Mouse (Mus musculus) heart, embryonic 11.5 days (tissue): ENCODE measurements at regions not wholly inside any gene's neighbourhood (a gene's known extent, or its start where the extent isn't known, plus 50 kb on each side); places are given as distances from the start of the nearest gene placed in this dataset.

ENCODE experiments used
- ATAC-seq: fragments of 200-750 bp; cut with Nextera tagmentation; replicated peaks from 2 replicates; pipeline ENCODE4 v1.8.0; 2017; ENCODE audit warnings: moderate library complexity; ENCODE audit not compliant: insufficient number of reproducible peaks, low FRiP score, low TSS enrichment
- H3K27ac ChIP-seq: fragments of 300-500 bp; sonication (generic); 2 replicates; pipeline ENCODE4 v1.5.1; 2014; ENCODE audit warnings: mild to moderate bottlenecking, low read depth, low read length
- H3K27me3 ChIP-seq: fragments of 300-500 bp; sonication (generic); 2 replicates; pipeline ENCODE4 v1.6.1; 2014; ENCODE audit warnings: mild to moderate bottlenecking, low read length, mixed read lengths; ENCODE audit not compliant: control insufficient read depth, insufficient read depth
- H3K36me3 ChIP-seq: fragments of 300-500 bp; sonication (generic); 2 replicates; pipeline ENCODE4 v1.6.1; 2014; ENCODE audit warnings: mild to moderate bottlenecking, low read length, moderate library complexity, mixed read lengths; ENCODE audit not compliant: control insufficient read depth, insufficient read depth
- H3K4me1 ChIP-seq: fragments of 300-500 bp; sonication (generic); 2 replicates; pipeline ENCODE4 v1.6.1; 2014; ENCODE audit warnings: low read length; ENCODE audit not compliant: control insufficient read depth, insufficient read depth
- H3K4me2 ChIP-seq: fragments of 300-500 bp; sonication (generic); 2 replicates; pipeline ENCODE4 v1.6.1; 2014; ENCODE audit warnings: mild to moderate bottlenecking, moderate library complexity
- H3K4me3 ChIP-seq: fragments of 300-500 bp; sonication (generic); 2 replicates; pipeline ENCODE4 v1.5.1; 2014; ENCODE audit warnings: low read depth, low read length
- H3K9ac ChIP-seq: fragments of 300-500 bp; sonication (generic); 2 replicates; pipeline ENCODE4 v1.6.1; 2014; ENCODE audit warnings: mild to moderate bottlenecking, low read depth, low read length, moderate library complexity
- H3K9me3 ChIP-seq: fragments of 300-500 bp; sonication (generic); replicated peaks from 2 replicates; pipeline ENCODE4 v1.6.1; 2016; ENCODE audit warnings: low read length; ENCODE audit not compliant: control insufficient read depth
- WGBS: fragments of 180-500 bp; shearing (Covaris S2); extraction: QIAGEN DNeasy Blood & Tissue Kit; methylation state at CpG from one replicate; pipeline ENCODE4 v1.1.7; 2014; ENCODE audit not compliant: insufficient replicate concordance; 5-methylcytosine and 5-hydroxymethylcytosine counted together

GRCm38 (mm10) chr3:151072322-151072721 is 365.4 kb upstream of the Adgrl4 start:
- H3K4me2 ChIP-seq = no peak overlapping the region
- no peak overlapping the region for H3K4me3 ChIP-seq
- ATAC-seq = no peak
- H3K9me3 ChIP-seq = no peaks in the 10 kb centered on the region
- H3K27me3 ChIP-seq = no peaks in the 10 kb centered on the region
- no peak overlapping the region for H3K9ac ChIP-seq
- no peaks in the 10 kb centered on the region for H3K36me3 ChIP-seq
- H3K4me1 ChIP-seq = no peaks in the 10 kb centered on the region
- no peak overlapping the region for H3K27ac ChIP-seq

GRCm38 (mm10) chr3:151116831-151117230 is 320.9 kb upstream of the Adgrl4 start:
- no peak overlapping the region for H3K9ac ChIP-seq
- H3K4me1 ChIP-seq = no peaks in the 10 kb centered on the region
- 76% methylated on average over 3 of the region's 3 CpGs for WGBS
- no peak overlapping the region for H3K4me3 ChIP-seq
- no peak for ATAC-seq
- no peaks in the 10 kb centered on the region for H3K9me3 ChIP-seq
- H3K36me3 ChIP-seq = no peaks in the 10 kb centered on the region
- H3K4me2 ChIP-seq = no peak overlapping the region
- H3K27ac ChIP-seq = no peak overlapping the region
- no peaks in the 10 kb centered on the region for H3K27me3 ChIP-seq

- H3K27me3 ChIP-seq = no peaks in the 10 kb centered on the region
- H3K4me1 ChIP-seq = no peaks in the 10 kb centered on the region
- no peak overlapping the region for H3K27ac ChIP-seq
- ATAC-seq = no peak; the same call in 1 of the 2 replicates
- H3K36me3 ChIP-seq = no peaks in the 10 kb centered on the region
- no peak overlapping the region for H3K9ac ChIP-seq
- 64% methylated on average over 3 of the region's 3 CpGs for WGBS
- H3K4me3 ChIP-seq = no peak overlapping the region
- H3K4me2 ChIP-seq = no peak overlapping the region
- H3K9me3 ChIP-seq = no peaks in the 10 kb centered on the region
Measured at GRCm38 (mm10) chr3:151117583-151118041, 320.1 kb upstream of the Adgrl4 start.

- H3K27me3 ChIP-seq = no peaks in the 10 kb centered on the region
- no peak for ATAC-seq
- H3K4me1 ChIP-seq = no peaks in the 10 kb centered on the region
- no peaks in the 10 kb centered on the region for H3K9me3 ChIP-seq
- H3K4me3 ChIP-seq = no peak overlapping the region
- H3K27ac ChIP-seq = no peak overlapping the region
- no peak overlapping the region for H3K9ac ChIP-seq
- H3K36me3 ChIP-seq = no peaks in the 10 kb centered on the region
- WGBS = 73% methylated on average over 5 of the region's 5 CpGs
- H3K4me2 ChIP-seq = no peak overlapping the region
Measured at GRCm38 (mm10) chr3:151124131-151124530, 313.6 kb upstream of the Adgrl4 start.

- Histone ChIP-seq H3K9me3 (no peaks in the 10 kb centered on the region), H3K36me3 (no peaks in the 10 kb centered on the region), H3K4me3 (no peak overlapping the region), H3K4me1 (no peaks in the 10 kb centered on the region), H3K27me3 (no peaks in the 10 kb centered on the region), H3K27ac (no peak overlapping the region), H3K9ac (no peak overlapping the region), H3K4me2 (no peak overlapping the region)
- no peak for ATAC-seq
- WGBS = 70% methylated on average over 2 of the region's 2 CpGs
Measured at GRCm38 (mm10) chr3:151146889-151147288, 290.8 kb upstream of the Adgrl4 start.

- ATAC-seq = no peak
- no peak overlapping the region for H3K9ac ChIP-seq
- H3K4me1 ChIP-seq = no peaks in the 10 kb centered on the region
- no peak overlapping the region for H3K27ac ChIP-seq
- 34% methylated on average over 4 of the region's 4 CpGs for WGBS
- no peak overlapping the region for H3K4me2 ChIP-seq
- no peaks in the 10 kb centered on the region for H3K9me3 ChIP-seq
- no peaks in the 10 kb centered on the region for H3K27me3 ChIP-seq
- no peaks in the 10 kb centered on the region for H3K36me3 ChIP-seq
- H3K4me3 ChIP-seq = no peak overlapping the region
Measured at GRCm38 (mm10) chr3:151153340-151153739, 284.3 kb upstream of the Adgrl4 start.

GRCm38 (mm10) chr3:151160516-151160915 is 277.2 kb upstream of the Adgrl4 start:
- H3K9ac ChIP-seq = no peak overlapping the region
- no peaks in the 10 kb centered on the region for H3K36me3 ChIP-seq
- H3K4me2 ChIP-seq = no peak overlapping the region
- no peaks in the 10 kb centered on the region for H3K4me1 ChIP-seq
- no peak overlapping the region for H3K27ac ChIP-seq
- 92% methylated on average over 1 of the region's 1 CpGs for WGBS
- no peaks in the 10 kb centered on the region for H3K27me3 ChIP-seq
- no peak for ATAC-seq
- H3K9me3 ChIP-seq = no peaks in the 10 kb centered on the region
- H3K4me3 ChIP-seq = no peak overlapping the region

- H3K36me3 ChIP-seq = no peaks in the 10 kb centered on the region
- H3K4me2 ChIP-seq = no peak overlapping the region
- no peaks in the 10 kb centered on the region for H3K27me3 ChIP-seq
- no peak for ATAC-seq
- no peak overlapping the region for H3K27ac ChIP-seq
- no peak overlapping the region for H3K4me3 ChIP-seq
- H3K4me1 ChIP-seq = no peaks in the 10 kb centered on the region
- 51% methylated on average over 2 of the region's 2 CpGs for WGBS
- H3K9ac ChIP-seq = no peak overlapping the region
- H3K9me3 ChIP-seq = no peaks in the 10 kb centered on the region
Measured at GRCm38 (mm10) chr3:151182132-151182531, 255.6 kb upstream of the Adgrl4 start.

- no peak for ATAC-seq
- H3K4me1 ChIP-seq = no peaks in the 10 kb centered on the region
- no peaks in the 10 kb centered on the region for H3K9me3 ChIP-seq
- H3K4me2 ChIP-seq = no peak overlapping the region
- H3K36me3 ChIP-seq = no peaks in the 10 kb centered on the region
- H3K27me3 ChIP-seq = no peaks in the 10 kb centered on the region
- no peak overlapping the region for H3K4me3 ChIP-seq
- H3K9ac ChIP-seq = no peak overlapping the region
- WGBS = 66% methylated on average over 2 of the region's 2 CpGs
- H3K27ac ChIP-seq = no peak overlapping the region
Measured at GRCm38 (mm10) chr3:151192092-151192491, 245.6 kb upstream of the Adgrl4 start.
